Mouse (Mus musculus): ENCODE results near the gene Abca2.

DNA sequence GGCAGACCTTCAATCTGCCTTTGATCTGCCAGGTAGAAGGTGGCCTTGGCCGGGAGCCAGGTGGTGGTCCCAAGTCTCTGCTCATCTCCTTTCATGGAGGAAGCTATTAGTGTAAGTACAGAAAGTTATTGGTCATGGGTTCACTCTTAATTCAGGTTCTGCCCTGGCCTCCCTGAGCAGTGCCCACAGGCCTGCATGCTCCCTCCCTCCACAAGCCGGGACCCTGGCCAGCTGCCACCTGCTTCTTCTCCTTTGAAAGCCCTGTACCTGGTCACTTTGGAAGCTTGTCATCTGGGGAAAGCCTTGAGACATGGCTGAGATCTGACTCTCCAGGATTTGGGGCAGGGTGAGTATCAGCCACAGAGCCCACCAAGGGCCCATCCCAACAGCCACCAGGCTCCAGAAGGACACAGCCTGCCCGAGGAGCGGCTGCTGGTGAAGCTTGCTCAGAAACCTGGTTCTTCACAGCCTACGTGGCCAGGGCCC is 65.0 kb downstream of the Abca2 start, which contains the start of gene Lcn12:
- no peak for TF ChIP-seq CTCF (IDR thresholded peaks at IDR 0.05; ENCODE audit: low read depth)
- TF ChIP-seq EP300 (IDR thresholded peaks at IDR 0.05; ENCODE audit: low read depth): no peak
